Mouse (Mus musculus) MEL (cell line): ENCODE results near the gene Myg1.

Source experiments
- BHLHE40 ChIP-seq: IDR thresholded peaks from 2 replicates; pipeline ENCODE4 v1.6.1; 2012; ENCODE audit warnings: low read depth, mild to moderate bottlenecking, inconsistent platforms, low read length, improper control_type of control experiment, borderline replicate concordance
- CHD1 ChIP-seq: IDR thresholded peaks from 2 replicates; pipeline ENCODE4 v1.6.1; 2012; ENCODE audit warnings: low read depth, mild to moderate bottlenecking, inconsistent platforms, low read length, improper control_type of control experiment
- CHD2 ChIP-seq: IDR thresholded peaks from 2 replicates; pipeline ENCODE4 v1.6.1; 2011; ENCODE audit warnings: low read length, improper control_type of control experiment
- CTCF ChIP-seq, 3 experiments: IDR thresholded peaks in 2 of 3; conservative IDR thresholded peaks in 1 of 3; 2 replicates each; pipeline ENCODE4 v1.5.1; 2011 to 2012; ENCODE audit warnings: low read length in 3 of 3, low read depth in 2 of 3, mild to moderate bottlenecking in 2 of 3, improper control_type of control experiment in 1 of 3, inconsistent platforms in 1 of 3, mixed read lengths in 1 of 3, moderate library complexity in 1 of 3; ENCODE audit not compliant: control insufficient read depth in 1 of 3, insufficient read depth in 1 of 3, poor library complexity in 1 of 3, severe bottlenecking in 1 of 3
- E2F4 ChIP-seq: IDR thresholded peaks from 2 replicates; pipeline ENCODE4 v1.6.1; 2011; ENCODE audit warnings: low read depth, low read length, improper control_type of control experiment, borderline replicate concordance
- EP300 ChIP-seq, 2 experiments: IDR thresholded peaks; 2 replicates each; pipeline ENCODE4 v1.6.1; 2011; ENCODE audit warnings: improper control_type of control experiment in 2 of 2, low read length in 2 of 2, low read depth in 1 of 2, mild to moderate bottlenecking in 1 of 2
- ETS1 ChIP-seq: IDR thresholded peaks from 2 replicates; pipeline ENCODE4 v1.6.1; 2012; ENCODE audit warnings: low read depth, mild to moderate bottlenecking, inconsistent platforms, low read length, improper control_type of control experiment, moderate library complexity
- MAZ ChIP-seq: IDR thresholded peaks from 2 replicates; pipeline ENCODE4 v1.6.1; 2012; ENCODE audit warnings: low read depth, mild to moderate bottlenecking, inconsistent platforms, low read length, improper control_type of control experiment
- MYC ChIP-seq: IDR thresholded peaks from 2 replicates; pipeline ENCODE4 v1.6.1; 2011; ENCODE audit warnings: low read depth, mild to moderate bottlenecking, low read length, improper control_type of control experiment, moderate library complexity
- POLR2A ChIP-seq, 2 experiments: IDR thresholded peaks; 2 replicates each; pipeline ENCODE4 v1.6.1; 2011 to 2012; ENCODE audit warnings: low read length in 2 of 2, mild to moderate bottlenecking in 2 of 2, control low read depth in 1 of 2, improper control_type of control experiment in 1 of 2, low read depth in 1 of 2, moderate library complexity in 1 of 2; ENCODE audit not compliant: control insufficient read depth in 1 of 2, insufficient read depth in 1 of 2, poor library complexity in 1 of 2
- SMC3 ChIP-seq: IDR thresholded peaks from 2 replicates; pipeline ENCODE4 v1.6.1; 2011; ENCODE audit warnings: low read depth, low read length, improper control_type of control experiment
- TCF12 ChIP-seq: IDR thresholded peaks from 2 replicates; pipeline ENCODE4 v1.6.1; 2014; ENCODE audit warnings: low read depth, mild to moderate bottlenecking, inconsistent platforms, low read length, improper control_type of control experiment, moderate library complexity
- USF2 ChIP-seq, 2 experiments: IDR thresholded peaks; 2 replicates each; pipeline ENCODE4 v1.6.1; 2011 to 2012; ENCODE audit warnings: improper control_type of control experiment in 2 of 2, low read length in 2 of 2, borderline replicate concordance in 1 of 2, inconsistent platforms in 1 of 2, low read depth in 1 of 2, mild to moderate bottlenecking in 1 of 2; ENCODE audit not compliant: insufficient read depth in 1 of 2
- ZKSCAN1 ChIP-seq: IDR thresholded peaks from 2 replicates; pipeline ENCODE4 v1.6.1; 2012; ENCODE audit warnings: low read depth, mild to moderate bottlenecking, inconsistent platforms, low read length, improper control_type of control experiment, moderate library complexity

- TF ChIP-seq BHLHE40 (no peak), SMC3 (no peak), ETS1 (peak; percentile 85), TCF12 (0 out of 2 replicates have a peak, but pooled peaks have one; percentile 41), POLR2A (IDR thresholded peaks at IDR 0.05; ENCODE audit: control insufficient read depth in 1 of 2, insufficient read depth in 1 of 2, low read depth in 1 of 2, low read length in 2 of 2, poor library complexity in 1 of 2) (no peak), CHD2 (no peak), CTCF (IDR thresholded peaks at IDR 0.05 in 2 of 3, conservative IDR thresholded peaks at IDR 0.05 in 1 of 3; ENCODE audit: control insufficient read depth in 1 of 3, insufficient read depth in 1 of 3, low read depth in 2 of 3, low read length in 3 of 3, poor library complexity in 1 of 3, severe bottlenecking in 1 of 3) (no peak), CHD1 (no peak), MYC (0 out of 2 replicates have a peak, but pooled peaks have one; percentile 67), EP300 (IDR thresholded peaks at IDR 0.05; ENCODE audit: low read depth in 1 of 2, low read length in 2 of 2) (peak; percentile 56 to 59), ZKSCAN1 (no peak; the same call in 1 of the 2 replicates), USF2 (IDR thresholded peaks at IDR 0.05; ENCODE audit: borderline replicate concordance in 1 of 2, insufficient read depth in 1 of 2, low read depth in 1 of 2, low read length in 2 of 2) (no peak), E2F4 (no peak), MAZ (no peak)
Observed at GRCm38 (mm10) chr15:102283648-102284047, 47.9 kb upstream of the Myg1 start.
